8 mouse cellular contexts compared by ENCODE assay signal in the genomic region with DNA sequence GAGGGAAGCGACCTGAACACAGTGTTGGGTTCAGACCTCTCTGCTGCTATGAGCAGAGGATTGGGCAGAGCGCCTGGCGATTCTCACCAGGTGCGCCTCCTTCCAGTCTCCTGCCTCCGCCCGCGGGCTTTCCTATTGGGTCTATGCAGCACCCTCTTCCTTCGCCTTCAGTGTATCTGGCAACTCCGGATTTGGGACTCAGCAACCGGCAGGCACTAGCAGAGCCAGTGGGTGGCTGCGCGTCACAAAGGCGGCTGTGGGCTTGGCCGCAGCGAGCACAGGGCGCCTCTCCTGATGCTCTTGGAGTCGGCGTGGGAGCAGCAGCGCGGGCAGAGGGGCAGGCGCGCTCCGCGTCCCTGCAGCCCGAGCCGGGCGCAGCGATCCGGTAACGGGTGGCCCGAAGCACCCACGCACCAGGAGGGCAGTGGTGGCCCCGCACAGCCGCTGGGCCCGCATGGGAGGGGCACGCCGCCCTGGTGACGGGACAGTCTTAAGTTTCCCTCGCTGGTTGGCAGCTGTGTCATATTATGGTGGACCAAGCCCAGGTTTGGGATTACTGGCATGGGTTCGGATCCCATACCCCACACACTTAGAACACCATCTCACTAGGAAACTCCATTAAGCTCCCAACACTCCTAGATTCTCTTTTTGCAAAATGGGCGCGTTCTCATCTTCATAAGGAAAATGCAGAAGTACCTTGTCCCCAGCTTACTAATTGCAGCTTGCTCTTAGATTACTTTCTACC. TPM values are rescaled to one million over a fixed set of nuclear protein-coding genes. Genes with fewer than 3 reads are reported as not detected.
A peak's percentile ranks its signal among the peaks of the same experiment; 100 is the strongest.
DNase-seq lines count a peak whose midpoint lies in the region; ATAC-seq and TF ChIP-seq lines count a peak whose summit lies in the region.

A gene (plus strand): TSS at position 294 of the 745 bp plus-strand sequence.

- 7% methylated on average over 42 of the region's 42 CpGs for WGBS in heart, embryonic 11.5 days (ENCODE audit: insufficient replicate concordance)
- WGBS in forebrain, embryonic 13.5 days, result 10% methylated on average over 42 of the region's 42 CpGs
- WGBS in limb, embryonic 10.5 days, result 11% methylated on average over 41 of the region's 42 CpGs

- 0 out of 2 replicates have a peak within 1 kb of the TSS, but pooled peaks have one; percentile 34 for H3K9ac ChIP-seq in heart, embryonic 11.5 days (ENCODE audit: low read depth, low read length)
- H3K9ac ChIP-seq in ES-Bruce4 (ENCODE audit: low read depth, poor library complexity, severe bottlenecking), result peak within 1 kb of the TSS; percentile 35; the same call in 1 of the 2 replicates
- H3K9ac ChIP-seq in forebrain, embryonic 13.5 days, result peak within 1 kb of the TSS; percentile 45

- H3K36me3 ChIP-seq in heart, embryonic 11.5 days (ENCODE audit: control insufficient read depth, insufficient read depth, low read length), result no peaks in the 10 kb centered on the region
- H3K36me3 ChIP-seq in ES-Bruce4 (ENCODE audit: control insufficient read depth, insufficient read depth, low read length, poor library complexity, severe bottlenecking), result no peaks in the 10 kb centered on the region
- H3K36me3 ChIP-seq in forebrain, embryonic 13.5 days (ENCODE audit: poor library complexity, severe bottlenecking), result no peaks in the 10 kb centered on the region
- no peaks in the 10 kb centered on the region for H3K36me3 ChIP-seq in limb, embryonic 10.5 days

- ATAC-seq in heart, embryonic 11.5 days (replicated peaks; ENCODE audit: insufficient number of reproducible peaks, low FRiP score, low TSS enrichment), result no peak
- ATAC-seq in forebrain, embryonic 13.5 days, result no peak

- H3K27ac ChIP-seq in heart, embryonic 11.5 days (ENCODE audit: low read depth, low read length), result no peak within 1 kb of the TSS
- H3K27ac ChIP-seq in ES-Bruce4 (ENCODE audit: insufficient read depth, low read length), result no peak within 1 kb of the TSS
- no peak within 1 kb of the TSS for H3K27ac ChIP-seq in forebrain, embryonic 13.5 days
- H3K27ac ChIP-seq in limb, embryonic 10.5 days, result no peak within 1 kb of the TSS

- peak within 1 kb of the TSS; percentile 67 for H3K4me2 ChIP-seq in heart, embryonic 11.5 days
- peak within 1 kb of the TSS; percentile 52 for H3K4me2 ChIP-seq in forebrain, embryonic 13.5 days

- no peak for TF ChIP-seq CTCF in ES-Bruce4 (IDR thresholded peaks at IDR 0.05; ENCODE audit: low read depth, low read length)

- H3K4me1 ChIP-seq in heart, embryonic 11.5 days (ENCODE audit: control insufficient read depth, insufficient read depth, low read length), result peaks cover 3% of the 10 kb centered on the region; the same call in 1 of the 2 replicates
- no peaks in the 10 kb centered on the region for H3K4me1 ChIP-seq in ES-Bruce4 (ENCODE audit: control insufficient read depth, insufficient read depth, low read length)
- H3K4me1 ChIP-seq in forebrain, embryonic 13.5 days, result 0 out of 2 replicates have a peak, but pooled peaks cover 5% of the 10 kb centered on the region
- peaks cover 4% of the 10 kb centered on the region for H3K4me1 ChIP-seq in limb, embryonic 10.5 days

- H3K9me3 ChIP-seq in heart, embryonic 11.5 days (replicated peaks; ENCODE audit: control insufficient read depth, low read length), result no peaks in the 10 kb centered on the region
- no peaks in the 10 kb centered on the region for H3K9me3 ChIP-seq in ES-Bruce4 (replicated peaks; ENCODE audit: control insufficient read depth, insufficient read depth, low read length, poor library complexity, severe bottlenecking)
- no peaks in the 10 kb centered on the region for H3K9me3 ChIP-seq in forebrain, embryonic 13.5 days (replicated peaks)
- H3K9me3 ChIP-seq in limb, embryonic 10.5 days (replicated peaks), result no peaks in the 10 kb centered on the region

- no peak for TF ChIP-seq EP300 in ES-Bruce4 (IDR thresholded peaks at IDR 0.05; ENCODE audit: insufficient read depth, low read depth, low read length)

- no peak for TF ChIP-seq POLR2A in ES-Bruce4 (IDR thresholded peaks at IDR 0.05; ENCODE audit: insufficient read depth, low read length)

- peak within 1 kb of the TSS; percentile 35 for H3K4me3 ChIP-seq in heart, embryonic 11.5 days (ENCODE audit: low read depth, low read length)
- peak within 1 kb of the TSS; percentile 64 for H3K4me3 ChIP-seq in ES-Bruce4 (ENCODE audit: low read depth, low read length)
- peak within 1 kb of the TSS; percentile 26 for H3K4me3 ChIP-seq in forebrain, embryonic 13.5 days
- H3K4me3 ChIP-seq in limb, embryonic 10.5 days, result peak within 1 kb of the TSS; percentile 45

- H3K27me3 ChIP-seq in heart, embryonic 11.5 days (ENCODE audit: control insufficient read depth, insufficient read depth, low read length), result peaks cover 30% of the 10 kb centered on the region
- H3K27me3 ChIP-seq in ES-Bruce4 (ENCODE audit: control insufficient read depth, insufficient read depth, low read length, poor library complexity, severe bottlenecking), result no peaks in the 10 kb centered on the region; the same call in 1 of the 2 replicates
- H3K27me3 ChIP-seq in forebrain, embryonic 13.5 days, result peaks cover 26% of the 10 kb centered on the region
- H3K27me3 ChIP-seq in limb, embryonic 10.5 days (ENCODE audit: low read depth, poor library complexity, severe bottlenecking), result peaks cover 40% of the 10 kb centered on the region

- no peak for DNase-seq in heart, adult 18-20 months
- peak; percentile 35 for DNase-seq in limb, embryonic 10.5 days (ENCODE audit: low spot score)
- peak; percentile 49 to 62 for DNase-seq in right cerebral cortex, postnatal 36 days (ENCODE audit: low spot score in 2 of 2)
- no peak for DNase-seq in adrenal gland, adult (ENCODE audit: inconsistent age in 2 of 2, low spot score in 1 of 2)
- no peak for DNase-seq in urinary bladder, postnatal 14 days (ENCODE audit: low spot score)

RNA-seq across cellular contexts. Expression of the gene that starts here (rescaled TPM):
- not detected in 2 replicates for polyA plus RNA-seq in heart, embryonic 11.5 days (2014; fragmentation: Nextera tagmentation; extraction: Ambion mirVana)
- not detected for total RNA-seq in heart, adult 18-20 months (2021)
- not detected in 2 replicates for polyA plus RNA-seq in ES-Bruce4 (2011; ENCODE audit: insufficient read depth, insufficient read length, low read depth, missing spikeins)
- not detected in 2 replicates for polyA plus RNA-seq in forebrain, embryonic 13.5 days (2015; fragmentation: Nextera tagmentation; extraction: Ambion mirVana)
- polyA plus RNA-seq in limb, embryonic 10.5 days (2016; fragmentation: Nextera tagmentation; extraction: Ambion mirVana), result not detected in 2 replicates

Comparison
In these comparisons a context has a peak if more than half of its experiments do, and no peak if none do; other contexts are left out.
1. Peak in DNase-seq and H3K4me3 ChIP-seq in limb, embryonic 10.5 days; RNA of the gene not detected or under 1 TPM.
2. DNase-seq: peak in right cerebral cortex, postnatal 36 days (2 of 2); none in heart, adult 18-20 months (0 of 2), adrenal gland, adult (0 of 2) and urinary bladder, postnatal 14 days (single experiment).
3. Peak in every context shown above with its lines, with median percentiles within 50 percentile points of each other: H3K4me3 ChIP-seq and H3K9ac ChIP-seq.